8 mouse cellular contexts compared by ENCODE assay signal in genomic region chr3:122509084-122509483, GRCm38 (mm10).
A peak's percentile ranks its signal among the peaks of the same experiment; 100 is the strongest.
DNase-seq lines count a peak whose midpoint lies in the region; ATAC-seq and TF ChIP-seq lines count a peak whose summit lies in the region.

No protein-coding gene starts in this region.

- H3K4me1 ChIP-seq in intestine, embryonic 16.5 days (ENCODE audit: control insufficient read depth, insufficient read depth, low read length): peaks cover 29% of the 10 kb centered on the region
- peaks cover 9% of the 10 kb centered on the region for H3K4me1 ChIP-seq in lung, embryonic 14.5 days (ENCODE audit: insufficient read depth)
- H3K4me1 ChIP-seq in olfactory bulb, adult 2 months (ENCODE audit: control insufficient read depth, insufficient read depth, low read length): peaks cover 24% of the 10 kb centered on the region

- H3K27ac ChIP-seq in intestine, embryonic 16.5 days (ENCODE audit: low read length): peak overlapping the region; percentile 97
- H3K27ac ChIP-seq in lung, embryonic 14.5 days (ENCODE audit: low read depth): peak overlapping the region; percentile 36; the same call in 1 of the 2 replicates
- no peak overlapping the region for H3K27ac ChIP-seq in olfactory bulb, adult 2 months (ENCODE audit: insufficient read depth, low read depth, low read length)

- DNase-seq in right cerebral cortex, postnatal 14 days: peak; percentile 74
- no peak for DNase-seq in right cerebral cortex, adult 2 months (ENCODE audit: low spot score in 2 of 2)
- peak; percentile 70 to 82 for DNase-seq in cerebellum, postnatal 14 days
- DNase-seq in gastrocnemius, postnatal 14 days: peak; percentile 77
- peak; percentile 85 for DNase-seq in lung, embryonic 14.5 days
- DNase-seq in layer of hippocampus, postnatal 14 days (ENCODE audit: low spot score in 2 of 2): no peak

- no peaks in the 10 kb centered on the region for H3K27me3 ChIP-seq in intestine, embryonic 16.5 days (replicated peaks; ENCODE audit: control insufficient read depth, insufficient read depth, low read length)
- no peaks in the 10 kb centered on the region for H3K27me3 ChIP-seq in lung, embryonic 14.5 days (ENCODE audit: insufficient read depth, low read length)

- H3K9me3 ChIP-seq in intestine, embryonic 16.5 days (ENCODE audit: control insufficient read depth, low read length): no peaks in the 10 kb centered on the region
- no peaks in the 10 kb centered on the region for H3K9me3 ChIP-seq in lung, embryonic 14.5 days (ENCODE audit: low read depth, low read length)

- no peak for ATAC-seq in intestine, embryonic 16.5 days
- peak; percentile 41; the same call in 1 of the 2 replicates for ATAC-seq in lung, embryonic 14.5 days (ENCODE audit: insufficient read depth)

- peak; percentile 91 for TF ChIP-seq CTCF in lung, embryonic 14.5 days (IDR thresholded peaks at IDR 0.05; ENCODE audit: low read depth)
- peak; percentile 54 for TF ChIP-seq CTCF in olfactory bulb, adult 2 months (IDR thresholded peaks at IDR 0.05; ENCODE audit: insufficient read depth, low read depth, low read length)

- H3K4me2 ChIP-seq in intestine, embryonic 16.5 days (ENCODE audit: low read depth, low read length): no peak overlapping the region
- no peak overlapping the region for H3K4me2 ChIP-seq in lung, embryonic 14.5 days

- no peak overlapping the region for H3K9ac ChIP-seq in intestine, embryonic 16.5 days (ENCODE audit: low read depth, low read length)
- H3K9ac ChIP-seq in lung, embryonic 14.5 days: no peak overlapping the region

- no peak for TF ChIP-seq POLR2A in olfactory bulb, adult 2 months (IDR thresholded peaks at IDR 0.05; ENCODE audit: insufficient read depth, low read depth, low read length)

- intact Hi-C loops in gastrocnemius, postnatal 14 days (cut with DNase I; ENCODE audit: low total_unique reads): no loop called here

- H3K36me3 ChIP-seq in intestine, embryonic 16.5 days (ENCODE audit: control insufficient read depth, insufficient read depth, low read length): no peaks in the 10 kb centered on the region
- peaks cover 8% of the 10 kb centered on the region for H3K36me3 ChIP-seq in lung, embryonic 14.5 days (ENCODE audit: insufficient read depth)

- WGBS in intestine, embryonic 16.5 days: 36% methylated on average over 5 of the region's 5 CpGs
- 29% methylated on average over 5 of the region's 5 CpGs for WGBS in lung, embryonic 14.5 days
- 53% methylated on average over 5 of the region's 5 CpGs for WGBS in olfactory bulb, adult 2 months

- H3K4me3 ChIP-seq in intestine, embryonic 16.5 days (ENCODE audit: low read length): no peak overlapping the region
- no peak overlapping the region for H3K4me3 ChIP-seq in lung, embryonic 14.5 days (ENCODE audit: low read depth, low read length)
- no peak overlapping the region for H3K4me3 ChIP-seq in olfactory bulb, adult 2 months (ENCODE audit: insufficient read depth, low read depth, low read length)

Comparison
In these comparisons a context has a peak if more than half of its experiments do, and no peak if none do; other contexts are left out.
1. DNase-seq: peak in right cerebral cortex, postnatal 14 days (single experiment), cerebellum, postnatal 14 days (2 of 2), gastrocnemius, postnatal 14 days (single experiment) and lung, embryonic 14.5 days (single experiment); none in right cerebral cortex, adult 2 months (0 of 2) and layer of hippocampus, postnatal 14 days (0 of 2).